Mouse (Mus musculus) stomach, embryonic 15.5 days (tissue): ENCODE data around the gene Cast. TPM values are rescaled to one million over a fixed set of nuclear protein-coding genes. Genes with fewer than 3 reads are reported as not detected.

Experiments used
- polyA plus RNA-seq: library from polyadenylated mRNA; unstranded; fragments of >200 nt; fragmentation: Nextera tagmentation; extraction: Ambion mirVana; gene quantifications from 2 replicates; pipeline ENCODE4 v1.2.1, GENCODE M21; 2015

The Cast gene
- polyA plus RNA-seq, 1 experiment from 2014 or later = 45.4 TPM

Other genes starting within 250 kb of the Cast start
- gene Erap1, start 169.2 kb downstream of the Cast start, polyA plus RNA-seq = 27.8 and 28.9 TPM in 2 replicates